Mouse (Mus musculus) heart, adult 2 months (tissue): ENCODE results near the gene Defb18. TPM values are rescaled to one million over a fixed set of nuclear protein-coding genes. Genes with fewer than 3 reads are reported as not detected.

Experiments used
- DNase-seq, 2 experiments: peaks; one replicate each; pipeline ENCODE4 v3.0.0; 2021
- H3K27ac ChIP-seq: fragments of 200-600 bp; 2 replicates; pipeline ENCODE4 v1.8.1; 2022
- H3K27me3 ChIP-seq: fragments of 200-500 bp; 2 replicates; pipeline ENCODE4 v1.6.1; 2012; ENCODE audit warnings: mild to moderate bottlenecking, low read length, inconsistent platforms, mixed read lengths; ENCODE audit not compliant: control insufficient read depth, insufficient read depth
- H3K36me3 ChIP-seq: fragments of 200-500 bp; 2 replicates; pipeline ENCODE4 v1.6.1; 2012; ENCODE audit warnings: low read length, inconsistent platforms; ENCODE audit not compliant: control insufficient read depth, insufficient read depth
- H3K4me1 ChIP-seq: fragments of 200-500 bp; 2 replicates; pipeline ENCODE4 v1.6.1; 2011; ENCODE audit warnings: low read length; ENCODE audit not compliant: control insufficient read depth, insufficient read depth
- H3K4me3 ChIP-seq: fragments of 200-600 bp; 2 replicates; pipeline ENCODE4 v1.8.1; 2022
- H3K79me2 ChIP-seq: fragments of 200-500 bp; replicated peaks from 2 replicates; pipeline ENCODE4 v1.6.1; 2012; ENCODE audit warnings: mild to moderate bottlenecking, inconsistent platforms, low read length, moderate library complexity, mixed read lengths; ENCODE audit not compliant: control insufficient read depth, insufficient read depth
- H3K9ac ChIP-seq: fragments of 200-500 bp; 2 replicates; pipeline ENCODE4 v1.6.1; 2012; ENCODE audit warnings: low read depth, mild to moderate bottlenecking, control low read depth, inconsistent platforms, low read length, mixed read lengths
- CTCF ChIP-seq: fragments of 200-600 bp; IDR thresholded peaks from 2 replicates; pipeline ENCODE4 v1.8.1; 2022; ENCODE audit warnings: antibody characterized with exemption, mild to moderate bottlenecking, moderate library complexity
- EP300 ChIP-seq: fragments of 200-500 bp; IDR thresholded peaks from 2 replicates; pipeline ENCODE4 v1.6.1; 2011; ENCODE audit warnings: low read depth, low read length, control low read depth; ENCODE audit not compliant: insufficient read depth
- POLR2A ChIP-seq: fragments of 200-500 bp; IDR thresholded peaks from 2 replicates; pipeline ENCODE4 v1.6.1; 2011; ENCODE audit warnings: mild to moderate bottlenecking, low read depth, low read length, control low read depth; ENCODE audit not compliant: insufficient read depth
- WGBS: fragments of 180-500 bp; shearing (Covaris S2); methylation state at CpG from one replicate; pipeline ENCODE4 v1.1.7; 2018; 5-methylcytosine and 5-hydroxymethylcytosine counted together
- intact Hi-C: fragments of 180-260 bp; cut with DNase I; formaldehyde crosslinking; loops from one replicate; pipeline ENCODE4 v1.15.1; 2025
- polyA plus RNA-seq: library from polyadenylated mRNA; depleted of rRNA; stranded (reverse); fragments of >200 nt; gene quantifications from 2 replicates; pipeline ENCODE4 v1.2.3, GENCODE M21; 2012; rRNA removed
- total RNA-seq, 2 experiments: library from RNA; stranded (reverse); gene quantifications; 2 replicates each; pipeline ENCODE4 v1.2.3; 2021

Gene Defb18
- total and polyA plus RNA-seq, 3 experiments, result not detected

DNA sequence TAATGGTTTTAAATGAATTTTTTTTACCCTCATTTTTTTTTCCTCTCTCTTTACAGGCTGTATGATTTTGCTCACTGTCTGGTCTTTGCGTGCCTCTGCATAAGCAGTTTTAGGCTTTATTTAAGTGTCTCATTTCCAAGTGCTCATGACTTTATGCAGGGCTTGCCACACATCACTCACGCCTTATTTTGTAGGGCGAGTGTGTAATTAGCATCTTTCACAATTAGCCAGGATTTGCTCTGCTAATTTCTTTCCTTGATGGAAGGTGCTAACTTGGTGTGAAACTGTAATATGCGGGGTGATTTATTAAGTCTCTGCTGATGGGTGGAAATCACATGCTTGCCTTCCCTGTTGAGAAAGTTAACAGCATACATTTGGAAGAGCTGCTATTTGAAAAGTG lies 45.5 kb downstream of the Defb18 start:
- no peak for TF ChIP-seq POLR2A
- TF ChIP-seq EP300, result no peak
- no peak for TF ChIP-seq CTCF
- Histone ChIP-seq H3K4me3 (no peak overlapping the region), H3K27ac (no peak overlapping the region), H3K4me1 (no peaks in the 10 kb centered on the region), H3K27me3 (no peaks in the 10 kb centered on the region), H3K79me2 (no peaks in the 10 kb centered on the region), H3K36me3 (no peaks in the 10 kb centered on the region), H3K9ac (no peak overlapping the region)
- 28% methylated on average over 4 of the region's 4 CpGs for WGBS
- no peak for DNase-seq
- intact Hi-C loops, result no loop called here

DNA sequence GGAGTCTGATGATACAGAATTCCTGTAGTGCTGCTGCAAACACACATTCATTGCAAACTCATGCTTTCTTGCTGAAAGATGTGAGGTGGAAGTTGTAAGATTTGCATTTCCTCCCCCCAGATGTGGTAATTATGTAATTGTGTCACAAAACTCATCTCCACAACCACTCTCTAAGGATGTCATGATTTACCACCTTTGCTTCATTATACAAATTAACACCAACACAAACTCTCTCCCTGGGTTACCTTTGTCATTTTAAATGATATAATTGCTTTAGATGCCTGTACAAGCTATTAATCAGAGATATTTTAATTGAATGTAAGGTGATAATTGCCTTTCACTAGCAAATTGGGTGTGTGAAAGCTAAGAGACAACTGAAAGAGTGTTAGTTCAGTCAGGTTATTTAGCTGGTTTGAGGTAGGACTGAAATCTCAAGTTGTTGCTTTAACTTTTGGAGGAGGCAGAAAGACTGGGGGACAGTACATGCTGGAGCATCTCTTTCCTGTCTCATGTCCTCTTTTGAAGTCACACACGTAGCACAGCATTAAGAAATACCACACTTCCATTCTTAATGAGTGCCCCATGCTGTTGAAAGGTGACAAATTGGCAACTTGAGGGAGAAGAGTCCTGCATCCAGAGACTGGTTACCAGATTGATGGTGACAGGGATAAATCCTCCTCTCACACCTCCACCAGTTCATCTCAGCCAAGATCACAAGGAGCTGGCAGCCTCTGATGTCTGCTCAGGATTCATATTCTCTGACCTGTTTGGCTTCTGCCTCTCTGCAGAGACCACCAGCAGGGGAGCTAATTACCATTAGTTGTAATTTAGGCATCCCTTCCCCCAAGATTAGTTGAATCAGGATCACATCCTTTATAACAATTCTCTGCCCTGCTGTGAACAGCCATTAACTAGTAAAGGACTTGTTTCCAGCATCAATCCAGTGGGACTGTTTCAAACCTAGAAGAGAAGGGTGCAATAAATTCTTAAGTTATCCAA lies 46.2 kb downstream of the Defb18 start:
- Histone ChIP-seq H3K4me3 (no peak overlapping the region), H3K27me3 (no peaks in the 10 kb centered on the region), H3K79me2 (no peaks in the 10 kb centered on the region), H3K9ac (no peak overlapping the region), H3K27ac (no peak overlapping the region), H3K36me3 (no peaks in the 10 kb centered on the region), H3K4me1 (no peaks in the 10 kb centered on the region)
- TF ChIP-seq POLR2A, result no peak
- no peak for TF ChIP-seq EP300
- TF ChIP-seq CTCF, result no peak
- intact Hi-C loops, result no loop called here
- 4% methylated on average over 1 of the region's 1 CpGs for WGBS
- DNase-seq, result no peak

Other genes with a start within 250 kb of the Defb18 start
- gene Crisp4, start 91.5 kb downstream of the Defb18 start, total RNA-seq, result not detected
- not detected in 2 replicates for gene Crisp4, start 91.5 kb downstream of the Defb18 start, polyA plus RNA-seq
- not detected for gene Defb41, start 27.7 kb upstream of the Defb18 start, total RNA-seq
- gene Defb41, start 27.7 kb upstream of the Defb18 start, polyA plus RNA-seq, result not detected in 2 replicates